Mouse (Mus musculus) megakaryocyte, embryonic 14.5 days (primary cell): ENCODE results near the gene Pnpla2. TPM values are rescaled to one million over a fixed set of nuclear protein-coding genes. Genes with fewer than 3 reads are reported as not detected.

ENCODE experiments used
- H3K27me3 ChIP-seq: replicated peaks from 2 replicates; pipeline ENCODE3; 2012; ENCODE audit warnings: inconsistent platforms
- H3K36me3 ChIP-seq: replicated peaks from 2 replicates; pipeline ENCODE3; 2012; ENCODE audit warnings: low read length, inconsistent platforms, mixed read lengths
- H3K4me1 ChIP-seq: 2 replicates; pipeline ENCODE4 v1.6.1; 2012; ENCODE audit warnings: inconsistent platforms
- H3K4me3 ChIP-seq: replicated peaks from 2 replicates; pipeline ENCODE3; 2012; ENCODE audit warnings: moderate library complexity, mild to moderate bottlenecking, inconsistent platforms
- H3K9me3 ChIP-seq: 2 replicates; pipeline ENCODE4 v1.6.1; 2012; ENCODE audit warnings: inconsistent platforms
- FLI1 ChIP-seq: IDR thresholded peaks from 2 replicates; pipeline ENCODE4 v1.6.1; 2012; ENCODE audit warnings: low read length, inconsistent platforms, mixed read lengths
- GATA1 ChIP-seq: IDR thresholded peaks from 3 replicates; pipeline ENCODE4 v1.6.1; 2012; ENCODE audit warnings: mixed read lengths, low read length, inconsistent platforms, borderline replicate concordance
- polyA plus RNA-seq: library from polyadenylated mRNA; stranded (reverse); fragments of >175 nt; gene quantifications from 2 replicates; pipeline ENCODE4 v1.2.3, GENCODE M21; 2012; ENCODE audit warnings: low replicate concordance; ENCODE audit not compliant: insufficient read depth

The Pnpla2 gene
- polyA plus RNA-seq, 1 experiment, result 230 TPM

- H3K4me3 ChIP-seq, result no peak overlapping the region
- H3K9me3 ChIP-seq, result no peaks in the 10 kb centered on the region
- peaks cover 93% of the 10 kb centered on the region for H3K4me1 ChIP-seq
- no peaks in the 10 kb centered on the region for H3K27me3 ChIP-seq
- TF ChIP-seq GATA1, result no peak
- TF ChIP-seq FLI1, result no peak
- H3K36me3 ChIP-seq, result peaks cover 77% of the 10 kb centered on the region
Measured at GRCm38 (mm10) chr7:141482531-141483024, 27.6 kb downstream of the Pnpla2 start.

- H3K9me3 ChIP-seq, result no peaks in the 10 kb centered on the region
- H3K36me3 ChIP-seq, result peaks cover 83% of the 10 kb centered on the region
- no peaks in the 10 kb centered on the region for H3K27me3 ChIP-seq
- TF ChIP-seq FLI1, result no peak
- TF ChIP-seq GATA1, result no peak
- peaks cover 93% of the 10 kb centered on the region for H3K4me1 ChIP-seq
- H3K4me3 ChIP-seq, result no peak overlapping the region
Measured at GRCm38 (mm10) chr7:141483114-141483653, 28.2 kb downstream of the Pnpla2 start.

GRCm38 (mm10) chr7:141484186-141485120, 29.5 kb downstream of the Pnpla2 start:
- Histone ChIP-seq H3K4me1 (peaks cover 91% of the 10 kb centered on the region), H3K36me3 (peaks cover 90% of the 10 kb centered on the region), H3K27me3 (no peaks in the 10 kb centered on the region), H3K4me3 (no peak overlapping the region), H3K9me3 (no peaks in the 10 kb centered on the region)
- TF ChIP-seq FLI1 (no peak), GATA1 (no peak)

GRCm38 (mm10) chr7:141485186-141485585, 30.2 kb downstream of the Pnpla2 start:
- H3K4me1 ChIP-seq, result peaks cover 91% of the 10 kb centered on the region
- H3K4me3 ChIP-seq, result no peak overlapping the region
- H3K9me3 ChIP-seq, result no peaks in the 10 kb centered on the region
- H3K27me3 ChIP-seq, result no peaks in the 10 kb centered on the region
- TF ChIP-seq FLI1, result no peak
- no peak for TF ChIP-seq GATA1
- H3K36me3 ChIP-seq, result peaks cover 93% of the 10 kb centered on the region

GRCm38 (mm10) chr7:141485606-141486005, 30.6 kb downstream of the Pnpla2 start:
- H3K36me3 ChIP-seq, result peaks cover 96% of the 10 kb centered on the region
- H3K4me3 ChIP-seq, result no peak overlapping the region
- no peaks in the 10 kb centered on the region for H3K27me3 ChIP-seq
- peaks cover 90% of the 10 kb centered on the region for H3K4me1 ChIP-seq
- TF ChIP-seq GATA1 (no peak), FLI1 (no peak)
- H3K9me3 ChIP-seq, result no peaks in the 10 kb centered on the region

GRCm38 (mm10) chr7:141486239-141486638, 31.2 kb downstream of the Pnpla2 start:
- no peaks in the 10 kb centered on the region for H3K9me3 ChIP-seq
- no peak overlapping the region for H3K4me3 ChIP-seq
- H3K4me1 ChIP-seq, result peaks cover 90% of the 10 kb centered on the region
- H3K27me3 ChIP-seq, result no peaks in the 10 kb centered on the region
- TF ChIP-seq FLI1 (no peak), GATA1 (no peak)
- peaks cover 99% of the 10 kb centered on the region for H3K36me3 ChIP-seq

- no peak for TF ChIP-seq GATA1
- TF ChIP-seq FLI1, result no peak
- Histone ChIP-seq H3K4me3 (no peak overlapping the region), H3K4me1 (peaks cover 89% of the 10 kb centered on the region), H3K9me3 (no peaks in the 10 kb centered on the region), H3K36me3 (peaks cover 99% of the 10 kb centered on the region), H3K27me3 (no peaks in the 10 kb centered on the region)
Measured at GRCm38 (mm10) chr7:141487141-141487540, 32.1 kb downstream of the Pnpla2 start.

- TF ChIP-seq GATA1 (no peak), FLI1 (no peak)
- peaks cover 99% of the 10 kb centered on the region for H3K36me3 ChIP-seq
Measured at GRCm38 (mm10) chr7:141491151-141491550, 36.2 kb downstream of the Pnpla2 start.

GRCm38 (mm10) chr7:141492738-141493137, 37.7 kb downstream of the Pnpla2 start:
- Histone ChIP-seq H3K4me3 (no peak overlapping the region), H3K36me3 (peaks cover 99% of the 10 kb centered on the region), H3K4me1 (peaks cover 49% of the 10 kb centered on the region), H3K27me3 (no peaks in the 10 kb centered on the region), H3K9me3 (no peaks in the 10 kb centered on the region)
- TF ChIP-seq FLI1 (no peak), GATA1 (no peak)

More at GRCm38 (mm10) chr7:141491151-141491550, 36.2 kb downstream of the Pnpla2 start:
- Histone ChIP-seq H3K27me3 (no peaks in the 10 kb centered on the region), H3K4me3 (no peak overlapping the region), H3K9me3 (no peaks in the 10 kb centered on the region), H3K4me1 (peaks cover 56% of the 10 kb centered on the region)

GRCm38 (mm10) chr7:141493729-141494128, 38.7 kb downstream of the Pnpla2 start:
- no peak overlapping the region for H3K4me3 ChIP-seq
- peaks cover 47% of the 10 kb centered on the region for H3K4me1 ChIP-seq
- no peak for TF ChIP-seq FLI1
- TF ChIP-seq GATA1, result no peak
- H3K27me3 ChIP-seq, result no peaks in the 10 kb centered on the region
- no peaks in the 10 kb centered on the region for H3K9me3 ChIP-seq
- H3K36me3 ChIP-seq, result peaks cover 100% of the 10 kb centered on the region
